Mouse (Mus musculus) urinary bladder, adult 2 months (tissue): ENCODE measurements around the gene Gcfc2. TPM values are rescaled to one million over a fixed set of nuclear protein-coding genes. Genes with fewer than 3 reads are reported as not detected.

ENCODE experiments used
- DNase-seq: peaks from one replicate; pipeline ENCODE4 v3.0.0; 2022; ENCODE audit warnings: low spot score
- polyA plus RNA-seq: library from polyadenylated mRNA; depleted of rRNA; stranded (reverse); fragments of >200 nt; gene quantifications from 2 replicates; pipeline ENCODE4 v1.2.3, GENCODE M21; 2012; rRNA removed

The Gcfc2 gene
- 7.3 and 8.5 TPM in 2 replicates for polyA plus RNA-seq

GRCm38 (mm10) chr6:81923523-81924142, at the start of gene Gcfc2:
TSS of gene Gcfc2 (plus strand) at chr6:81923669.
- DNase-seq = peak; percentile 98

DNA sequence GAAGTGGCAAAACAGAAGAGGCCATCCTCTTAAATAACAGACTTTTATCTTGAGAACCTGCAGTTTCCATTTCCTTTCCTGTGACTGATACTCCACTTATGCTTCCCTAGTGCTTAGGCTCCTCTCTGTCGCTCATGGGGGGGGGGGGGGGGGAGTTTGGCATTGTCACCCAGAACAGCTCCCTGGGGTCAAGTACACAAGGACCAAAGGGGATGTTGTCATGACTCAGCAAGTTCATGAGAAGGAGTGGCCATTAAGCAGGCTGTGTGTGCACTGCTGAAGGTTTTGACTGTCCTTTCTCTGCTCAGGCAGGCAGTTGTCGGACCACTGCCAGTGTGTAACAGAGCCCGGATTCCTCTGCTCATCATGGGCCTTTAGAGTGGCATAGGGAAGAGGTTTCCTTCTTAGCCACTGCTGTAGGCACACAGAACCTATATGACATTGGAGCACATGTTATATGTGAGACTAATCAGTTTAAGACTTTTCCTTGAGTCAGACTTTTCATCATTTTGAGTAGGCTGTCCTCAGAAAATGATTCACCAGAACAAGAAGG, 27.7 kb upstream of the Gcfc2 start:
- no peak for DNase-seq

DNA sequence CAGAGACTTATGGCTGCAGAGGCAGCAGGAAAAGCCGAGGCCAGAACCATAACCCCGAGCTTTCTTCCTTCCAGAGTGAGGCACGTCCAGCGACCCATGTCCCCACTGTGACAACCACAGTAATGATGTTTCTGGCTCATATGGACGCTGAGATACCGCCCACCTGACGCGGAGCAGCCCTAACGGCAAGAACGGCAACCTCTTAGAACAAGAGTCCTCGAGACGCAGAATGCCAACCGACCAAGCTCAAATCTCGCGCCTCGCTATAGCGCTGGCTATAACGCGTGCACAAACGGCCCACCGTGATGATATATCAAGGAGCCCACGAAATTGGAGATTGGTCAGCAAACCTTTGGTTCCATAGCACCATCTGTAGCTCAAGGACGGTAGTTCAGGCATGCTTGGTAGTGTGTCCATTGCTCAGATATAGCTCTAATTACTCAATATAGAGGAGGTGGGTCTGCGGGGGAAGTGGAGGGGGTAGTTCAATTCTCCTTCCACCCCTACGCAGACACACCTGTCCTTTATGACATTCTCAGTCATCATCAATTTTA, 13.1 kb upstream of the Gcfc2 start:
- DNase-seq = no peak

GRCm38 (mm10) chr6:81911244-81911643, 12.2 kb upstream of the Gcfc2 start:
- DNase-seq = no peak

DNA sequence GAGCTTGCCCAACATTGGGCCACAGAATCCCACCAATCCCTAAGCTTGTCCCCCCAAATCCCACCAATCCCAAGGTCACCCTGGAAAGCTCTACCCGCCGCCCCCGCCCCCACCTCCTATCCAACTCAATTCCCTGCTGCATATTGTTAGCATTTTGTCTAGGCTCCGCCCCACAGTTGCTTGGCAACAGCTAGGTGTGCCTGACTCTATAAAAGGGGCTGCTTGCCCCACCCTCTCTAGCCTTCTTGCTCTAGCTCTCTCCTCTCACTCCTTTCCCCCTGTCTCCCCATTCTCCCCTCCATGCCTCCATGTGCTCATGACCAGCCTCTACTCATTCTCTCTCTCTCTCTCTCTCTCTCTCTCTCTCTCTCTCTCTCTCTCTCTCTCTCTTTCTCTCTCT, 11.8 kb upstream of the Gcfc2 start:
- DNase-seq = no peak

DNA sequence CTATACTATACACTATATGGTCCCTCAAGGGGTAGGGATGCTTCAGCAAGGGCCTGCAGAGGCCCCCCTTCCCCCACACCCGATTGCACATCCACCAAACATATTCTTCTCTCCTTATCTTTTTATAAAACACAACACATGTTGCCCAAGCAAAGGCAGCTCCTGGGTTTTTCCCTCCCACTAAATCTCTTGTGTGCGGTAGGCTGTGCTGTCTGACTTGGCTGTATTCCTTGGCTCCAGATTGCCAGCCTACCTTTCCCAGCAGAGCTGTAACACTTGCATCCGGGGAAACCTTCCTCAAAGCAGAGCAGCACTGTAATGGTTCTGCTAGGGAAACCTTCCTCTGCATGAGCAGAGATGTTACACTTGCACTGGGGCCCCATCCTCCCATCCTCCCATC, 11.3 kb upstream of the Gcfc2 start:
- no peak for DNase-seq

- DNase-seq = no peak
Measured at GRCm38 (mm10) chr6:81924304-81924703, 835 bp downstream of the Gcfc2 start.

- DNase-seq = no peak
Measured at GRCm38 (mm10) chr6:81929402-81929801, 5.9 kb downstream of the Gcfc2 start.

GRCm38 (mm10) chr6:81933281-81933680, 9.8 kb downstream of the Gcfc2 start:
- DNase-seq = no peak

GRCm38 (mm10) chr6:81941718-81942117, 18.2 kb downstream of the Gcfc2 start:
- no peak for DNase-seq

DNA sequence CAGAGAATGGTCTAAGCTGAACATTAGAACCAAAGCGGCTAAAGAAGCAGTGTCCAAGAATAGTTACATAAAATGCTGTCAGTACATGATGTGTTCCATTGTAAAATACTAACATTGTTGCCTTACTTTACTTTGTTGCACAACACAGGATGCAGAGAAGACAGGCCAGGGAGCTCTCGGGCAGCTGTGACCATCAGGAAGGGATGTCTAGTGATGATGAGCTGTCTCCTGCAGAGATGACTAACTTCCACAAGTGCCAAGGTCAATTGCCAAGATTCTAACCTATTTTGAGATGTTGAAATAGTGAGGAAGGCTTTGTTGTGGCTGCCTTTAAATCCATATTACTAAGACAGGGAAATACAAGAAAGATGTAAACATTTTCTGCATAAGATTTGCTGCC, 19.8 kb downstream of the Gcfc2 start:
- DNase-seq = no peak

- no peak for DNase-seq
Measured at GRCm38 (mm10) chr6:81944432-81944831, 21.0 kb downstream of the Gcfc2 start.

GRCm38 (mm10) chr6:81946906-81947305, 23.4 kb downstream of the Gcfc2 start:
- no peak for DNase-seq

- no peak for DNase-seq
Measured at GRCm38 (mm10) chr6:81955133-81955532, 31.7 kb downstream of the Gcfc2 start.

DNA sequence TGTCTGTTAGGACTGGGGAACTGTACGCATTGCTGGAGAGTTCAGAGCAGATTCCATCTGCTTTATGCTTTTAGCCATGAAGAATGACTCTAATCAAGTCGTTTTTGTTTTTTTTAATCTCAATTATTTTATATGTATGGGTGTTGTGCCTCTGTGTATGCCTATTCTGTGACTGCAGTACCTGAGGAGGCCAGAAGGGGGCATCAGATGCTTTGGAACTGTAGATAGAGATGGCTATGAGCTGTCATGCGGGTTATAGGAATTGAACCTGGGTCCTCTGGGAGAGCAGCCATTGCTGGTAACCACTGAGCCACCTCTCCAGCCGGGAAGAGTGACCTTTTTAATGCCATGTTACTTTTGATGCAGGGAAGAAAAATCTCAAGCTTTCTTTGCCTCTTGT, 32.9 kb downstream of the Gcfc2 start:
- DNase-seq = no peak

- DNase-seq = no peak
Measured at GRCm38 (mm10) chr6:81957992-81958391, 34.5 kb downstream of the Gcfc2 start.

DNA sequence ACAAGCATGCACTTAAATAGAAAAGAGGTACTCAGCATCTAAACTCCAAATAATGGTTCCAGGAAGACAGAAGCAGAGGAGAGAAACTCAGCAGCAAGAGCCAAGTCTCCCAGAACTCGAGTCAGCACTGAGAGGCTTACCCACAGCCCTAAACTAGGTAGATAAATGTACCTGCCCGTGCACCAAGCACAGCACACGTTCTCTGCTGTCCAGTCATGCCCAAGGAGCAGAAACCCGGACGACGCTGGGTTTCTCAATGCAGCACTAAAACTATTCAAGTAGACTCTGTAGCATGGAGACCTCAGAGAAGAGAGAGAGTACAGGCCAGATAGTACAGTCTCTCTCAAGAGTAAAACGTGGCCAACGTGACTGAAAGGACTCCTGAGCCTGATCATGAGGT, 36.4 kb downstream of the Gcfc2 start:
- DNase-seq = no peak

- DNase-seq = no peak
Measured at GRCm38 (mm10) chr6:81960284-81960683, 36.8 kb downstream of the Gcfc2 start.

DNA sequence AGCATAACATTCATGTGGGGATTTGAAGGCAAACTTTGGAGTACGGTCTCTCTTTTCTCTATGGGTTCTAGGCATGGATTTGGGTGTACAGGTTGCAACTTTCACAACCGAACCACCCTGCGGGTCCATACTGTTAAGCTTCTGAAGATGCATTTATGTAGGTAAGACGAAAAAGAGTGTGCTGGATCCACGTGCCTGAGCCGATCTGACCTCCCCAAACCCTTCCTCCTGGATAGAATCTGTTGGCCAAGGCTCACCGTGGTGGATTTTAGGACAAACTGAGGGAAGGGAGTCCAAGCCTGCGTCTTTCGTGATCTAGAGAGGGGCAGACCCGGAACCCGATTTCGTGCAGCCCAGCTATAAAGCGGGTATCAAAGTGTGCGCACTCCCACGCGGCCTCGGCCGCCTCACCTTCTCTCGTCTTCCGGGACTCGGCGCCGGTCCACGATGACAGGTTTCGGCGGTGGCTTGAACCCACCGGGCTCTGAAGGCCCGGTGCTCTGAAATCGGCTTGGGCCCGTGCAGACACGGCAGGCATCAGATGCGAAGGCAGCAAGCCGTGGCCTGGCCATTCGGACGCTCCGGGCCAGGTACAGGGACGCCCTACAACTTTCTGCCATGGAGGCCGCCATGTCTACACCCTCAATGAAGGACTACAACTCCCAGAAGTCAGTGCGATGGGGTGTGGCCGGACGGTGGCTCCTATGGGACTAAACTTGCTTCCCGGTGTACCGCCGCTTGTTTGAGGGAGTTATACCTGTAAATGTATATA, 42.0 kb downstream of the Gcfc2 start, which contains the start of gene Mrpl19:
TSS of gene Mrpl19 (minus strand) at position 663 of the 772 bp plus-strand sequence.
- DNase-seq = peak; percentile 76

DNA sequence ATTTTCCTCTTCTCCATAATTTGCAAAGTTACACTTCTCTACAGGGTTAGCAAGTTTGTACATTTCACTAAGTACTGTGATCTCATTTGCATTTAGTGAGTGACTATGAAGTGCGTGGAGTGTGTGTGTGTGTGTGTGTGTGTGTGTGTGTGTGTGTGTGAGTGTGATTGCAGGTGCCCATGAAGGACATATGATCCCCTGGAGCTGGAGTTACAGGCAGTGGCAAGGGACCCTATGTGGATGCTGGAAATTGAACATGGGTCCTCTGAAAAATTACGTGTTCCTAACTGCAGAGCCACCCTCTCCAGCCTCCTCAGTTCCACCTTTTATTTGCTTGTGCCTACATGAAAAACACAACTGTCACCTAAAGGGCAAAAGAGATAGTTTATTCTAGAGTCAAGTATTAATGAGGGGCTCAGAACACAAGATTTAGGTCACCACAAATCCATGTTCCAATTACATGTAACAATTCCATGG, 42.6 kb downstream of the Gcfc2 start:
- DNase-seq = no peak

GRCm38 (mm10) chr6:81971196-81971595, 47.7 kb downstream of the Gcfc2 start:
- DNase-seq = no peak

DNA sequence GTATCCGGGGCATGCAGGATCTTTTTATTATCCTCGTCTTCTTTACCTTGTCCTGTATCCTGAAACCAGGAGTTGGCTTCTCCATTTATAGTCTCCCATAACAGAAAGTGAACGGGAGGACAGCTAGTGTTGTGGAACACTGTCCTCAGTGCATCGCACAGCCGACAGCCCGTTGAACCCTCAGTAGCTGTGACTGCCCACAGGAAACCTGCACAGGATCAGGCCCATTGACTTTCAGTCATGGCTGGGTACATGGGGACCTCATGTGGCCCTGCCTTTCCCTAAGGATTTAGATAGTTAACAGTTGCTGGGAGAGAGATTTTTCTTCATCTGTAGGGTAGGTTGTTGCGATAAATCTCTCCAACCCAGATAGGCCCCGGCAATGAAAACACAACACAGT, 49.1 kb downstream of the Gcfc2 start:
- DNase-seq = no peak
